Mouse (Mus musculus) cerebellum, adult 2 months (tissue): ENCODE data around the gene Gm527.

Experiments
- CTCF ChIP-seq: fragments of 200-500 bp; IDR thresholded peaks from 2 replicates; pipeline ENCODE4 v1.5.1; 2011; ENCODE audit warnings: low read depth, mild to moderate bottlenecking, control low read depth, low read length, moderate library complexity, borderline replicate concordance; ENCODE audit not compliant: insufficient read depth
- POLR2A ChIP-seq: fragments of 200-500 bp; IDR thresholded peaks from 2 replicates; pipeline ENCODE4 v1.6.1; 2011; ENCODE audit warnings: low read length, control low read depth, borderline replicate concordance; ENCODE audit not compliant: insufficient read depth

DNA sequence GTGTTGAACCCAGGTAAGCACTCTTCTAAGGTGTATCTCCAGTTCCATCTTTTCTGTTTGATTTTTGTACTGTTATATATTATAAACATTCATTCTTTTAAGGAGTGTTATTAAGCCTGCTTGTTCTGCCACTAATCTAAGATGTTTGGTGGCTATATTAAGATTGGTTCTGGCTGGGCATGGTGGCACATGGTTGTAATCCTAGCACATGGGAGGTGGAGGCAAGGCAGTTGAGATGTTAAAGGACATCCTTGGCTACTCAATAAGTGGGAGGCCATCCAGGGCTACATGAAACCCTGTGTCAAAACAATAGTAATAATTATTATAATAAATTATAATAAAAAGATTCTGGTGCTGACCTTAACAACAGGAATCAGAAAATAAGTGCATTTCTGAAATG, 53.7 kb downstream of the Gm527 start:
- TF ChIP-seq POLR2A: no peak
- no peak for TF ChIP-seq CTCF
